Mouse (Mus musculus) right cerebral cortex, postnatal 10 days (tissue): ENCODE data around the gene Znfx1.

Experiments
- DNase-seq, 2 experiments: peaks; one replicate each; pipeline ENCODE4 v3.0.0; 2021; ENCODE audit warnings: low spot score in 2 of 2

Znfx1 gene

GRCm38 (mm10) chr2:167062965-167063880 lies at the start of gene Znfx1:
Gene Znfx1 (minus strand): TSS chr2:167063015.
- peak; percentile 97 to 98 for DNase-seq

GRCm38 (mm10) chr2:167112259-167112658 lies 49.4 kb upstream of the Znfx1 start:
- DNase-seq = no peak

- peak in 1 of 2 experiments; percentile 32 for DNase-seq
These were observed 46.7 kb upstream of the Znfx1 start for GRCm38 (mm10) chr2:167109506-167109905.

GRCm38 (mm10) chr2:167103546-167103945 lies 40.7 kb upstream of the Znfx1 start:
- DNase-seq = peak in 1 of 2 experiments; percentile 33

DNA sequence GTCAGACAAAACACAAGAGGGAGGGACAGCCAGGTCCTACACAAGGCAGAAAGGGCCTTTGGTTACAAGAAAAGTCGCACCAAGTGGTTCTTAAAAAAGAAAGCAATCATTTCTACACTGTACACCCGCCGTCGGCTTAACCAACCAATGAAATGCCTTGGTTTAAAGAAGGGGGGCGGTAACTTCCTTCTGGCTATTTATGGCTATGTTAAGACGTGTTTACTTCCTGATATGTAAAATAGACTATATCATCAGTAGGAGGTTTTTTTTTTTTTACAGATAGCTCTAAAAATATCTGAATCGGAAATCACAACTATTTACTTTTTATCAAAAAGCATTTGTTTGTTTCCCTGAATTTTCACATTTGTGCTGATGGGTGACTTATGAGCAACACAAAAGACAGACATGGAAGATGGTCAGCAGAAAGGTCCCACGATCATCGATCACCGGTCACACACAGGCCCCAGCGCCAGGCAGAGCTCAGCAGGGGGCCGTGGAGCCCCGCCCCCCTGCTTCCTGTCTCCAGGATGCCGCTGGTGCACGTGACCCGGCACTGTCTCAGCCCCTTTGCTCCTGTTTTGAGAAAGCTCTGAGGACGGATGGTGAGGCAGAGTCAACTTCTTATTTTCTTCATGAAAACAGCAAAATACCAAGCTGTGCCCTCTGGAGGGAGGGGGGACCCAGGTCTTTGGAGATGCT lies 39.1 kb upstream of the Znfx1 start:
- peak in 1 of 2 experiments; percentile 32 for DNase-seq

- no peak for DNase-seq
These were observed 31.9 kb upstream of the Znfx1 start for GRCm38 (mm10) chr2:167094688-167095087.

GRCm38 (mm10) chr2:167093171-167093900 lies 30.5 kb upstream of the Znfx1 start:
- no peak for DNase-seq

DNA sequence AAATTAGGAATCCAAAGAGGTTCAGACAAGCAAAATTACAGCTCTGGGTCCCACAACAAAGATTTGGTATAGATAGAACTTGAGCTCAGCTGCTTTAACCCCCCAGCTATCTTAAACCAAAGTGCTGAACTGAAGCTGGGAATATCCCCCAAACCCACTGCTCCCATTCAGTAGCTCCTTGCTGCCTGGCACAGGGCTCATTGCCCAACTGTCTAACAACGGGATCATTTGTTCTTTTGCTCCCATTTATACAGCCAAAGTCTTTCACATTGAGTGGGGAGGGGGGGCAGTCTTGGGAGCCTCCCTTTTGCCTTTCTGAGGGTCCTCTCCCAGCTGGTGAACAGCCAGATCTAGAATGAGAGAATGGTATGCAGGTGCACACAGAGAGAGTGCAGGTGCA lies 27.5 kb upstream of the Znfx1 start:
- DNase-seq = no peak

DNA sequence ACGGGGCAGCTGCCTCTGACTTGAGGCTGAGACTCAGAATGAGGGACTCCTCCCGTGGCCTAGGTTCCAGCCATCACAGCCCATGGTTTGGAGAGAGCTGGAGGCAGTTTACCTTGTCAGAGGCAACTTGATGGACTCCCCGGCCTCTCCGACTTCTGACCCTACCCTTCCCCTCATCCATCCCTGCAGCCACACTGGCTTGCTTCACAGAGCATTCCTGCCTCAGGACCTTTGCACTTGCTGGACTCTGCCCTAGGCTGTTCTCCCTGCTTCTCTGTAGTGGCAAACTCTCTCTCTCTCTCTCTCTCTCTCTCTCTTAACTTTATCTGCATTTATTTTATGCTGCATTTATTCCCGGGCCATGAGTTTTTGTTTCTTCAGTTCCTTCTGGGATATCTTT lies 24.0 kb upstream of the Znfx1 start:
- DNase-seq = no peak

- DNase-seq = no peak
These were observed 23.3 kb upstream of the Znfx1 start for GRCm38 (mm10) chr2:167086092-167086491.

DNA sequence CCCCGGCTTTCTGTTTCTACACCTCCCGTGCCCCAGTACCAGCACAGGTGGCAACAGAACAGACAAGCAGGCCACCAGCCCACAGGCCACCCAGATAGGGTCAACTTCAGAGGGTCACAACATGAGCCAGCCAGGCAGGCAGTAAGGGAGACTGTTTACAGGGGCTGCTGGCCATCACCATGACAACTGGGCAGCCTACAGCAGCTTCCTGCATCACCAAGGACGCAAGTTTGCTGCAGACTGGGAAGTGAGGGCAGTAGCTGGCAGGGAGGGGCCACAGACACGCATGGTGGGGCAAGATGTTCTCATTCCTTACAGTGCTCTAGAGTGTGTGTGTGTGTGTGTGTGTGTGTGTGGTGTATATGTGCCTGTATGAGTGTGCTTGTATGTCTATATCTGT lies 18.8 kb upstream of the Znfx1 start:
- DNase-seq = peak; percentile 58 to 77

- DNase-seq = no peak
These were observed 18.3 kb upstream of the Znfx1 start for GRCm38 (mm10) chr2:167081135-167081534.

DNA sequence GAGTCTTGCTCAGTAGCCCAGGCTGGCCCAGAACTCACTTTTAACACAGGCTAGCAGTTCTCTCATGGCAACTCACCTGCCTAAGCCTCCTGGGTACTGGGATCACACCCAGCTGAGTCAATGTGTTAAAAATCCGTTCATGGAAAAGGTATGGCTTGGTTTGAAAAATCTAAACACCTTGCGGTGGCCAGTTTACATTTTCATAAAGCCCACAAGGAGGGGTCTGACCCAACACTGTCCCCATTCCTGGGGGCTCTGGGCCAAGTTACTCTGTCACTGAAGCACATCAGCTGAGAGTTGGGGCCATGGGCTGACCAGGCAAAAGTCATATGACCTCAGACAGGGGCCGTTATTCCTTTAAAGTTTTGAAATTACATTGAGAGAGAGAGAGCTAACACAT lies 17.6 kb upstream of the Znfx1 start:
- DNase-seq = no peak

DNA sequence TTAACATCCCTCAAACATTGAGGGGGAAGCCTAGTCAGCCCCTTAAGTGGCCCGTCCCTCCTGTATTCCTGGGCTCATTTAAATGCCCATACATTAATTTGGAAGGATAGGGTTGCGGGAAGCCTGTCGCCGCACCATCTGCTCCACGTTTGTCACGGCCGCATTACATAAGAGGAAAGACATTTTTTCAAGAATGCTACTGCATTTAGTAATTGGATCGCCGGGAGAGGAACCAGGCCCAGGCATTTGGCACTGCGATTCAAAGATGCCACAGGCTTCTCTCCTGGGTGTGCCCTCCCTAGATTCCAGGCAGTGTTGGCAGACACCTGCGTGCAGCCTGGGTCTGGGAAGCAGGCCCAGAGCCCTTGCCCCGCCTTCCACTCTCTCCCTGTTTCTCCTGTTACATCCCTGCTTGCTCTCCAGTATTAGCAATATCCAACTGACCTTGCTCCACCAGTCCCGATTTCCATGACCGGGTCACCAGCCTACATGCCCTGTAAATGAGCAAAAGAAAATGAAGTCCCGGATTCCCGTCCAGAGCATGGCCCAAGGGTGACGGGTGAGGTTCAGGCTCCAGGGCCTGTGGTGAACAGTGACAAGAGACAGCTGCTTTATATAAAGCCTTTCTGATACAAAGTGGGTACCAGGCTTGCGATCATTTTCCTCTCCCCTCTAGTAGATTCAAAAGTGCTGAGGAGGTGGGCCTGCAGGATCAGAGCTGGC lies 16.9 kb upstream of the Znfx1 start:
- DNase-seq = peak; percentile 78 to 85

- DNase-seq = peak in 1 of 2 experiments; percentile 40
These were observed 16.2 kb upstream of the Znfx1 start for GRCm38 (mm10) chr2:167078931-167079495.

DNA sequence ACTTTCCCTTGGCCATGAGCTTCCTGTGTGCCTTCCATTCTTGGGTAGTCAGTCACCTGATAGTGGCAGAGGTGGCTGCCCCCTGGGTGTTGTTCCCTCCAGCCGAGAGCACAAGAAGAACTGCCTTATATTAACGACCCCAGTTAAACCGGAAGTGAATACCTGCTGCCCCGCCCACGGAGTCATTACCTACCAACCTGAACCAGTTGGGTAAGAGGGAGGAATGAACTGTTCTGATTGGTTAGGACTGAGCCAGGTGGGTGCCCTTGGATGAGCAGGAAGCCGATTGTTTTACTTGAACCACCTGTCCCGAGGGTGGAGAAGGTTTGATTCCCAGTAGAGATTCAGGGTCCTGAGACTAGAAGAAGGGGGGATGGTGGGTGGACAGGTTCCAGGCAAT lies 15.7 kb upstream of the Znfx1 start:
- DNase-seq = no peak

DNA sequence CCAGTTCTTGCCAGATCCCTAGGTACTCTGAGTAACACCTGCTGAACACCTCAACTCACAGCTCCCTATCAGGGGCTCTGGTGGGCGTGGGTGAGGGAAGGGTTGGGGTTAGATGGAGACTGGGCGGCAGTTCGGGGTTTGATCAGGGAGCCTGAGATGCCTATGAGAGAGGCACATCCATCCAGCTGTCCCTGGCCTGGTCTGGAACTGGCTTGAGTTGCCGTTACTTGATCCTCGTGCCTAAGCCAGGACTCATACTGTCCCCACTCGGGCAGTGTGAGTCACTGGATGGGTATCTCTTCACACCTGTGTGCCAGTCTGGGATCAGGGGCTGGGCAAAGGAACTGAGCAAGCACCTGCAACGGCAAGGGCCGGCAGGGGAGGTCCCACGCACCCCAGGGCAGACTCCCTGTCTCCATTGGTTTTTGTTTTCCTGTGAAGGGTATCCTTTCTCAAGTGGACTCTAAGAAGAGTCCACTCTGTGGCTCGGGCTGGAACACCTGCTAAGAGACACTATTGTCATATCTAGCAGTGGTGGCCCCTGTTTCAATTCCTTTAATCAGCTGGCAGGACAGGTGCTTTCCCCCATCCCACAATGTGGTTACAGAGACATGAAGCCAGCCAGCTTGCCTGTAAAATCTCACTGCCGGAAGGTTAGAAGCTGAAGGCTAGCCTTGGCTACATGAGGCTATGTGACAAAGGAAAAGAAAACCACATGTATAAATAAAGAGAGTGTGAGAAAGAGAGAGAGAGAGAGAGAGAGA lies 14.6 kb upstream of the Znfx1 start:
- no peak for DNase-seq

DNA sequence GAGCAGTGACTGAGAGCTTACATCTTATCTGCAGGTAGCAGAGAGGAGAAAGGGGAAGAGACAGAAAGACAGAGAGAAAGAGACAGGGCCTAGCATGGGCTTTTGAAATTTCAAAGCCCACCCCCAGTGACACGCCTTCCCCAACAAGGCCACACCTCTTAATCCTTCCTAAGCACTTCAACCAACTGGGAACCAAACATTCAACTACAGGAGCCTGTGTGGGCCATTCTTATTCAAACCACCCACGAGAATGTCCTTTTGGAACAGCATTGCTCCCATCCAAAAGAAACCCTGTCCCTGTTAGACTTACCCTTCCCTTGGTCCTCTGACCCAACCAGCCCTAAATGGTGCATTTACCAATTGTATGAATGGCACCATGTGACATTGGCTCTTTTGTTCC lies 13.9 kb upstream of the Znfx1 start:
- DNase-seq = no peak

DNA sequence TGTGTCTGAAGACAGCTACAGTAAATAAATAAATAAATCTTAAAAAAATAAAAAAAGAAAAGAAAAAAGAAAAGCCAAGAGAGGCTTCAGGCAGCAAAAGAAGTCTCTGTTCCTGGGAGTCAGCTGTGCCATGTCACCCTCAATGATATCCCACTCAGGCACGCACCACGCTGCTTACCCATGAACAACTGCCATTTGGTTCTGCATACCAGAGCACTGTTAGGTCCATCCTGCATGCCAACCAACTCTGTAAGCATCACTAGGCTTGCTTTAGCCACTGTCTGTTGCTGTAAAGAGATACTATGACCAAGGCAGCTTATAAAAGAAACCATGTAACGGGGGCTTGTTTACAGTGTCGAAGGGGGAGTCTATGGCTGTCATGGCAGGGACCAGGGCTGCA lies 13.5 kb upstream of the Znfx1 start:
- no peak for DNase-seq

DNA sequence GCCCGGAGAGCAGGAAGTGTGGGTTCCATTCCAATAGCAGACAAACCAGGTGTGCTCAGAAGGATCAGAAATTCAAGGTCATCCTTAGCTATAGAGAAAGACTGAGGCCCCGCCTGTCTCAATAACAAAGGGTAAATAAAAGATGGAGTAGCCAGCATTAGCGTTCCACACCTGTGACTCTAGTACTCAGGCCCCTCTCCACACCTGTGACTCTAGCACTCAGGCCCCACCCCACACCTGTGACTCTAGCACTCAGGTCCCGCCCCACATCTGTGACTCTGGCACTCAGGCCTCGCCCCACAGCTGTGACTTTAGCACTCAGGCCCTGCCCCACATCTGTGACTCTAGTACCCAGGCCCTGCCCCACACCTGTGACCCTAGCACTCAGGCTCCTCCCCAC lies 11.8 kb upstream of the Znfx1 start:
- no peak for DNase-seq
